Mouse (Mus musculus) limb, embryonic 12.5 days (tissue): ENCODE results near the gene Aldh18a1. TPM values are rescaled to one million over a fixed set of nuclear protein-coding genes. Genes with fewer than 3 reads are reported as not detected.
"Not testable (repeated sequence)": the region's sequence is repeated elsewhere in the genome, so short reads cannot be mapped to it uniquely, and the experiment has no call there.

Source experiments
- ATAC-seq: fragments of 200-750 bp; cut with Nextera tagmentation; 2 replicates; pipeline ENCODE4 v1.8.0; 2017; ENCODE audit warnings: low read depth, moderate TSS enrichment; ENCODE audit not compliant: insufficient number of reproducible peaks, insufficient read depth, low FRiP score, low TSS enrichment
- H3K27ac ChIP-seq: fragments of 300-500 bp; sonication (generic); 2 replicates; pipeline ENCODE4 v1.5.1; 2016; ENCODE audit warnings: mild to moderate bottlenecking, moderate library complexity
- H3K27me3 ChIP-seq: fragments of 300-500 bp; sonication (generic); 2 replicates; pipeline ENCODE4 v1.6.1; 2016; ENCODE audit warnings: mild to moderate bottlenecking, moderate library complexity
- H3K36me3 ChIP-seq: fragments of 300-500 bp; sonication (generic); 2 replicates; pipeline ENCODE4 v1.6.1; 2016; ENCODE audit warnings: mild to moderate bottlenecking, moderate library complexity
- H3K4me1 ChIP-seq: fragments of 300-500 bp; sonication (generic); replicated peaks from 2 replicates; pipeline ENCODE4 v1.6.1; 2016
- H3K4me2 ChIP-seq: fragments of 300-500 bp; sonication (generic); 2 replicates; pipeline ENCODE4 v1.6.1; 2016; ENCODE audit warnings: mild to moderate bottlenecking, moderate library complexity
- H3K4me3 ChIP-seq: fragments of 300-500 bp; sonication (generic); replicated peaks from 2 replicates; pipeline ENCODE4 v1.5.1; 2016; ENCODE audit warnings: mild to moderate bottlenecking
- H3K9ac ChIP-seq: fragments of 300-500 bp; sonication (generic); replicated peaks from 2 replicates; pipeline ENCODE4 v1.6.1; 2016; ENCODE audit warnings: mild to moderate bottlenecking, moderate library complexity
- H3K9me3 ChIP-seq: fragments of 300-500 bp; sonication (generic); 2 replicates; pipeline ENCODE4 v1.6.1; 2016; ENCODE audit warnings: mild to moderate bottlenecking, moderate library complexity
- WGBS: fragments of 180-500 bp; shearing (Covaris S2); methylation state at CpG from one replicate; pipeline ENCODE4 v1.1.7; 2016; 5-methylcytosine and 5-hydroxymethylcytosine counted together
- polyA plus RNA-seq: library from polyadenylated mRNA; unstranded; fragments of >200 nt; fragmentation: Nextera tagmentation; extraction: Ambion mirVana; gene quantifications from 2 replicates; pipeline ENCODE4 v1.2.1, GENCODE M21; 2016

Gene Aldh18a1
- 83.2 and 86.5 TPM in 2 replicates for polyA plus RNA-seq

DNA sequence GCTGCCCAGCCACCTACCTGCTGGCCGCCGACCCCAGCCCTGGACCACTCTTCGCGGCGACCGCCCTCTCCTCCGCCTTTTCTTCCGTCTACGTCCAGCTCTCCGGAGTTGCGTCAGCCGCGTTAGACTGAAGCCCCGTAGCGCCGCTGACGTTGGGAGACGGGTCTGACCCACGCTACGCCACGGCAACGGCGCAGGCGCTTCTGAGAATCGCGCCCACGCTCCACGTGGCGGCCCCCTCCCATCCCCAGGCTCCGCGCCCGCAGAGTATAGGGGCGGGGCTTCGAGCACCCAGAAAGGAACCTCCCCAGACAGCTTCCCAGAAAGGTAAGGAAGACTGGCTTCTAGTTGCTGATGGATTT lies at the start of gene Aldh18a1:
TSS of gene Aldh18a1 (minus strand) at position 171 of the 362 bp plus-strand sequence.
- H3K9me3 ChIP-seq = no peaks in the 10 kb centered on the region
- peak within 1 kb of the TSS; percentile 81 for H3K4me3 ChIP-seq
- H3K27me3 ChIP-seq = no peaks in the 10 kb centered on the region; the same call in 1 of the 2 replicates
- peaks cover 10% of the 10 kb centered on the region; the same call in 1 of the 2 replicates for H3K36me3 ChIP-seq
- ATAC-seq = peak; percentile 87
- H3K27ac ChIP-seq = peak within 1 kb of the TSS; percentile 67
- peak within 1 kb of the TSS; percentile 73 for H3K4me2 ChIP-seq
- peak within 1 kb of the TSS; percentile 72 for H3K9ac ChIP-seq
- under 1% methylated on average over 34 of the region's 34 CpGs for WGBS
- peaks cover 14% of the 10 kb centered on the region for H3K4me1 ChIP-seq

DNA sequence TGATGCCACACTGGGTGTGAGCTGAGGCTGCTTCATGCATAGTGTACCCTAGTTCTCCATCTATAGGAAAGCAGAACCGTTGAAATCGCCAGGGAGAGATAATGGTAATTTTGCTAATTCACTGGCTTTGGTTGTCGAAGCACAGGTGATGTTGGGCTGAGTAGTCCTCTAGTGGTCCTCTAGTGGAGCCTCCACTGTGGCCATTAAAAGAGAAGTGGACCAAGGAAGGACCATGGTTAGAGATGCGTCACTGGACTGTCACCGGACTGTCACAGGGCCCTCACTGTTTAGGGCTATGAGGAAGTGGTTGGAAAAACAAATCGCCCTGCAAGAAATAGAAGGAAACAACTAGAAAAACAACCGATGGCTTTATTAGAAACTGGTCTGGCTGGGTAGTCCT lies 49.3 kb upstream of the Aldh18a1 start:
- Histone ChIP-seq H3K9me3 (no peaks in the 10 kb centered on the region), H3K4me2 (no peak overlapping the region), H3K4me3 (no peak overlapping the region), H3K36me3 (no peaks in the 10 kb centered on the region), H3K27me3 (no peaks in the 10 kb centered on the region), H3K9ac (no peak overlapping the region), H3K27ac (no peak overlapping the region), H3K4me1 (no peaks in the 10 kb centered on the region)
- no peak for ATAC-seq
- WGBS = 86% methylated on average over 7 of the region's 7 CpGs

DNA sequence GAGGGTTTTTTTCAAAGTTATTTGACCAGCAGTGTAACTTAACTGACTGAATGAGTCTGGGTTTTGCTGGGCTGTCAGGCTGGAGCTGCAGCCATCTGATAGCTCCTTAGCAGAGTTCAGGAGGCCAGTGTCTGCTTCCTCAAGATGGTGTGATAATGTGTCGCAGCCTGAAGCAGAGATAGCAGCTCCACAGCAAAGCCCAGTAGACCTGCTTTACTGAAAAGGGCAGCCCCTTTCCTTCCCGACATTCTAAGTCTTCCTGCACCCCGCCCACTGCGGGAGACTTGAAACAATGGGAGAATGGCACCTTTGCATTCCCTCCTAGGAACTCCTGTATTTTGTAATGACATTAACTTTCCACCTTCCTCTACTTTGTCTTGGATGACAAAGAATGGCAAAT lies 48.8 kb upstream of the Aldh18a1 start:
- whole genome bisulfite sequencing = 57% methylated on average over 4 of the region's 4 CpGs
- no peak overlapping the region for H3K9ac ChIP-seq
- H3K4me1 ChIP-seq = no peaks in the 10 kb centered on the region
- no peaks in the 10 kb centered on the region for H3K36me3 ChIP-seq
- ATAC-seq = no peak
- H3K27ac ChIP-seq = no peak overlapping the region
- no peak overlapping the region for H3K4me2 ChIP-seq
- no peaks in the 10 kb centered on the region for H3K9me3 ChIP-seq
- no peaks in the 10 kb centered on the region for H3K27me3 ChIP-seq
- H3K4me3 ChIP-seq = no peak overlapping the region

DNA sequence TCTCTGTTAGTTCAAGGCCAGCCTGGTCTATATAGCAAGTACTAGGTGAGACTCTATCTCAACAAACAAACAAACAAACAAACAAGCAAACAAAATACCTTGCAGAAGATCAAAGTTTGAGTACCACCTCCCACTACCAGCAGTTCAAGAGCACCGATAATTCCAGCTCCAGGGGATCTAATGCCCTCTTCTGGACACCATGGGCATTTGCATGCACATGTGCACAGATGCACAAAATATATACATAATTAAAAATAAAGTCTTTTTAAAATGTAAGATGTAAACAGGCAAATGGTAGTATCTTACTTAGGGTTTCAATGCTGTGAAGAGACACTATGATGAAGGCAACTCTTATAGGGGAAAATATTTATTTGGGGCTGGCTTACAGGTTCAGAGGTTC lies 44.9 kb upstream of the Aldh18a1 start:
- H3K4me2 ChIP-seq = no peak overlapping the region
- H3K4me3 ChIP-seq = no peak overlapping the region
- no peak overlapping the region for H3K27ac ChIP-seq
- no peak overlapping the region for H3K9ac ChIP-seq
- no peaks in the 10 kb centered on the region for H3K4me1 ChIP-seq
- ATAC-seq = no peak
- H3K36me3 ChIP-seq = no peaks in the 10 kb centered on the region
- 74% methylated on average over 1 of the region's 1 CpGs for WGBS
- H3K27me3 ChIP-seq = no peaks in the 10 kb centered on the region
- H3K9me3 ChIP-seq = no peaks in the 10 kb centered on the region

DNA sequence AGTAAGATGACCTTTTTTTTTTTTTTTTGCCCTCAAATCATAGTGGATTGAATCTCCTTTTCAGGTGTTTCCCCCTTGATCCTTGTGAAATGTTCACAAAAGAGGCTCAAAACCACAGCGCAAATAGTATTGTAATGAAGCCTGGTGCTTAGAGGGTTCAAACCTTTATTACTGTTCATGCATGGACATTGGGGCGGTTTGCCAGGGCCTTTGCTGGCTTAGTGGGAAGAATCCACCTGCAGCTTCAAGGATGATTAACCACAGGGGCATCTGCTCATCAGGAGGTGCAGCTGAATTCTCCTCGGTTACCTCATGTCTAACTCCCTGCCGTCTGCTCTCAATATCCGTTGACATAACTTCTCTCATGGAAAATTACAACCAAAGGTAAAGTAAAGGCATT lies 44.4 kb upstream of the Aldh18a1 start:
- H3K27ac ChIP-seq = no peak overlapping the region
- no peaks in the 10 kb centered on the region for H3K27me3 ChIP-seq
- H3K4me2 ChIP-seq = no peak overlapping the region
- no peak overlapping the region for H3K9ac ChIP-seq
- no peak for ATAC-seq
- WGBS = 89% methylated on average over 5 of the region's 5 CpGs
- H3K4me1 ChIP-seq = no peaks in the 10 kb centered on the region
- H3K36me3 ChIP-seq = no peaks in the 10 kb centered on the region
- H3K9me3 ChIP-seq = no peaks in the 10 kb centered on the region
- H3K4me3 ChIP-seq = no peak overlapping the region

DNA sequence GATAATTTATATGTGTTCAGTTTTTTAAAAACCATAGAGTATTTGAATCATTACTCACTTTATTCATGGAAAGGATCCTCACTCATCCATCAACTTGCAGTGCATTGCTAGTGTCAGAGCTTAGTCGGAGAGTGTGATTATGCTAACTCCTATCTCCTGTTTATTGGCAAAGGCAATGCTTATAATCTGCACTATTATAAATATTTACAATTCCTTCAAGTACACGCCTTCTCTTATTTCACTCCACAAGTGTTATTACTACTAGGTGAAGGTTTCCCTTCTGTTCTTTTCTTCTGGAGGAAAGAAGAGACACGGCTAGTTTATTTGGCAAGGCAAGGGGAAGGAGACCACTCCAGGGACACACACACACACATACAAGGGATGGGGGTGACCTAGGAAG lies 43.9 kb upstream of the Aldh18a1 start:
- H3K9ac ChIP-seq = no peak overlapping the region
- no peaks in the 10 kb centered on the region for H3K27me3 ChIP-seq
- H3K9me3 ChIP-seq = no peaks in the 10 kb centered on the region
- H3K36me3 ChIP-seq = no peaks in the 10 kb centered on the region
- H3K4me2 ChIP-seq = no peak overlapping the region
- 74% methylated on average over 3 of the region's 3 CpGs for WGBS
- no peaks in the 10 kb centered on the region for H3K4me1 ChIP-seq
- H3K4me3 ChIP-seq = no peak overlapping the region
- no peak for ATAC-seq
- no peak overlapping the region for H3K27ac ChIP-seq

DNA sequence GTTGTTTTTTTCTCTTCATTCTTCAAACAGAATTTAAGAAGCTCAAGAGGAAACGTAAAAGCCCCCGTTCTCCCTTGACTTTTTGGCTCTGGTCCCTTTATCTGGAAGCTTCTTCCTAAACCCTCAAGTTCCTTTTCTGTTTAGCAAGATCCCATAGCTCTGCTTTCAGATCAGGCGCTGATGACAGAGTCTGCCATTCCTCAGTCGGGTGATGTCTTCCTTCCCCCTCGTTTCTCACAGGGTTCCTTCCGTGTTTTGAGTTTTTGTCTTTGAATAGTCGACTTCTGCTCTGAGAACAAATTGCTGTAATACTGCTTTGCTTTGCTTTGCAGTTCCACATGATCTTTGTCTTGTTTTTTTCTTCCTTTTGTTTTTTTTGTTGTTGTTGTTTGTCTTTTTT lies 42.3 kb upstream of the Aldh18a1 start:
- Histone ChIP-seq H3K36me3 (no peaks in the 10 kb centered on the region), H3K4me1 (no peaks in the 10 kb centered on the region), H3K27ac (no peak overlapping the region), H3K9ac (no peak overlapping the region), H3K9me3 (no peaks in the 10 kb centered on the region), H3K4me3 (no peak overlapping the region), H3K4me2 (no peak overlapping the region), H3K27me3 (no peaks in the 10 kb centered on the region)
- WGBS = 80% methylated on average over 7 of the region's 7 CpGs
- no peak for ATAC-seq

DNA sequence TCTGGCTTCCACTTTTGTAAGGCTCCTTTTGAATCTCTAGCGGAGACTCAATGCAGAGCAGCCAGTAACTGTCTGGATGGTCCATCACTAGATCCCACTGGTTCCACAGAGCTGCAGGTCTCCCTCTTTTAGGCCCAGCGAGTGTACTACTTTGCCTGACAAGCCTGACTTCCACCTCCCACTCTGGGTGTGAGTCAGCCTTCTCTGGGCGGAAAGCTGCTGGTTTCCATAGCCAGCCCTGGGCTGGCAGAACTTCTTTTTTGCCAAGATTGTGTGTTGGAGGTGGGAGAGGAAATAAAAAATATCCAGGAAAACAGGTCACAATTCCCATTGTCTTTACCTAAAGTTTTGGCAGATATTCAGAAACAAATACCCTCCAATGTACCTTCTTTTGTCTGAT lies 41.8 kb upstream of the Aldh18a1 start:
- WGBS = 65% methylated on average over 3 of the region's 3 CpGs
- H3K4me2 ChIP-seq = no peak overlapping the region
- no peaks in the 10 kb centered on the region for H3K9me3 ChIP-seq
- H3K4me3 ChIP-seq = no peak overlapping the region
- no peaks in the 10 kb centered on the region for H3K4me1 ChIP-seq
- H3K9ac ChIP-seq = no peak overlapping the region
- no peaks in the 10 kb centered on the region for H3K27me3 ChIP-seq
- ATAC-seq = no peak
- no peaks in the 10 kb centered on the region for H3K36me3 ChIP-seq
- no peak overlapping the region for H3K27ac ChIP-seq

DNA sequence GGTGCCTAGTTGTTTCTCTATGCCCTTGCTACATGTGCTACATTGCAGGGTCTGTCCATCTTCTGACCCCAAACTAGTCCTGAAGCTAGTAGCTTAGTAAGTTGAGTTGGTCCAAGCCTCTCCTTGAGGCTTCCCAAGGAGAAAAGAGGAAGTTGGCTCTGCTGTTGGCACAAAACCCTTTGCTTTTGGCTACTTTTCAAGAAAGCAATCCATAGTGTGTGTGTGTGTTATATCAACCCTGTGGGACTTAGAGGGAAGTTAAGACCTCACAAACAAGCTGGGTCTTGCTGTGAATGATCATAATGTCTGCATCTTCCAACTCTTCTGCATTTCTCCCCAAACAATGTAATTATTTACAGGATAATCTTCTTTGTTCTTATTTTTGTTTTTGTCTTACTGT lies 40.7 kb upstream of the Aldh18a1 start:
- Histone ChIP-seq H3K9ac (no peak overlapping the region), H3K4me3 (no peak overlapping the region), H3K9me3 (no peaks in the 10 kb centered on the region), H3K4me2 (no peak overlapping the region), H3K36me3 (no peaks in the 10 kb centered on the region), H3K4me1 (no peaks in the 10 kb centered on the region), H3K27ac (no peak overlapping the region), H3K27me3 (no peaks in the 10 kb centered on the region)
- no peak for ATAC-seq

DNA sequence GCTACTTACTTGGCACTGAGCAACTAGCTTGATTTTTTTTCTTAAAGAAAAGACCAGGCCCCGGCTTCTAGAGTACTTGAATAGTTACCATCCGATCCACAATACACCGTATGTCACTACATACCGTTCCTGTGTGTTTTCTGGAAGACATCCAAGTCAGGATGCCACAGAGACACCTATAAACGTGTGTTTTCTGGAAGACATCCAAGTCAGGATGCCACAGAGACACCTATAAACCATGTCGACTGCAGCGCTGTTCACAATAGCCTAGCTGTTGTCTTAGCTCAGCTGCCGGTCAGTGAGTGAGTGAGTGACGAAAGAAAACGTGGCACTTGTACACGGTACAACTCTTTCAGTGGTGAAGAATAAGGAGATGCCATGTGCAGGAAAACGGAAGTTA lies 37.7 kb upstream of the Aldh18a1 start:
- Histone ChIP-seq H3K4me1 (no peaks in the 10 kb centered on the region), H3K4me2 (no peak overlapping the region), H3K27me3 (0 out of 2 replicates have a peak, but pooled peaks cover 3% of the 10 kb centered on the region), H3K4me3 (no peak overlapping the region), H3K9me3 (no peaks in the 10 kb centered on the region), H3K9ac (no peak overlapping the region), H3K36me3 (no peaks in the 10 kb centered on the region), H3K27ac (no peak overlapping the region)
- WGBS = 57% methylated on average over 12 of the region's 12 CpGs
- ATAC-seq = no peak

DNA sequence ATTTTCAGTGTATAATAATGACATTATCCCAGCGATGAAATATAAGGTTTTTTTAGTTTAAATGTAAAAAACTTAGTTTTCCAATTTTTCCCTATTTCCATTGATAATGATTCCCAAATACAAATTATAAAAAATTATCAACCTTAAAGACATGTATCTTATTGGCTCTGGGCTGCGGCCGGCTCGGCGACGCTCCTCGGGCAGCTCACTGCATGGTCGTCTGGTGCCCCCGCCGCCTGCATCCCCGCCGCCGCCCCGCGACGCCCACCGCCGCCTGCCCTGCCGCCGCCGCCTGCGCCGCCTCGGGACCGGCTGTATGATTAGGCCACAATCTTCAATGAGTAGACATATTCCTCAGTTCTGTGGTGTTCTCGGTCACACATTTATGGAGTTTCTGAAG lies 33.4 kb upstream of the Aldh18a1 start:
- not testable (repeated sequence) for H3K36me3 ChIP-seq, H3K9me3 ChIP-seq, H3K9ac ChIP-seq, H3K4me3 ChIP-seq, H3K27me3 ChIP-seq, H3K4me1 ChIP-seq, H3K27ac ChIP-seq, ATAC-seq, H3K4me2 ChIP-seq
- WGBS = 32% methylated on average over 11 of the region's 26 CpGs

DNA sequence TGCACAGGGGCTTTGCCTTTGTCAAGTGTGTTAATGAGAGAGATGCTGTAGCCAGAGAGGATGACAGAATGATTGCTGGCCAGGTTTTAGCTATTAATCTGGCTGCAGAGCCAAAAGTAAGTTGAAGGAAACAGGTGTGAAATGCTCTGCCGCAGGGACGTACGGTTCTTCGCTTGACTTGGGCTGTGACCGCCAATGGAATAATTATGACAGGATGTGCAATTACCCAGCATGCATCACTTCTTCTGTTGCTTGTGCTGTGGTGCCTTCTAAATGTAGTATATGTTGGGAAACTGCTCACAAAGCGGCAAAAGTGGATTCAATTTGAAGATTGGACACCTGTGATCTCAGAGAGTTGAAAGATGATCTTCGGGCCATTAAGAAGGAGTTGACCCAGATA lies 27.8 kb upstream of the Aldh18a1 start:
- no peak overlapping the region for H3K4me2 ChIP-seq
- no peaks in the 10 kb centered on the region; the same call in 1 of the 2 replicates for H3K9me3 ChIP-seq
- WGBS = 68% methylated on average over 7 of the region's 7 CpGs
- no peak overlapping the region for H3K4me3 ChIP-seq
- no peak for ATAC-seq
- H3K4me1 ChIP-seq = peaks cover 5% of the 10 kb centered on the region
- H3K27ac ChIP-seq = no peak overlapping the region
- no peak overlapping the region for H3K9ac ChIP-seq
- H3K27me3 ChIP-seq = 0 out of 2 replicates have a peak, but pooled peaks cover under 1% of the 10 kb centered on the region
- no peaks in the 10 kb centered on the region for H3K36me3 ChIP-seq
